Comparison of ENCODE assay signal across 8 mouse cellular contexts in genomic region chr5:115300035-115300744, GRCm38 (mm10). TPM values are rescaled to one million over a fixed set of nuclear protein-coding genes. Genes with fewer than 3 reads are reported as not detected.
A peak's percentile ranks its signal among the peaks of the same experiment; 100 is the strongest.
DNase-seq lines count a peak whose midpoint lies in the region; ATAC-seq lines count a peak whose summit lies in the region.

No protein-coding gene starts in this region.

- peak overlapping the region; percentile 83 for H3K4me3 ChIP-seq in forebrain, embryonic 11.5 days (ENCODE audit: low read depth, low read length)
- H3K4me3 ChIP-seq in heart, embryonic 16.5 days (ENCODE audit: low read length), result peak overlapping the region; percentile 88
- H3K4me3 ChIP-seq in liver, embryonic 16.5 days (ENCODE audit: low read depth, low read length), result peak overlapping the region; percentile 89
- H3K4me3 ChIP-seq in neural tube, embryonic 15.5 days (replicated peaks), result peak overlapping the region; percentile 82

- H3K27me3 ChIP-seq in forebrain, embryonic 11.5 days (ENCODE audit: control insufficient read depth, insufficient read depth, low read length), result peaks cover 4% of the 10 kb centered on the region; the same call in 1 of the 2 replicates
- H3K27me3 ChIP-seq in heart, embryonic 16.5 days (ENCODE audit: control insufficient read depth, insufficient read depth, low read length), result no peaks in the 10 kb centered on the region
- no peaks in the 10 kb centered on the region for H3K27me3 ChIP-seq in liver, embryonic 16.5 days (ENCODE audit: control insufficient read depth, insufficient read depth, low read depth, low read length)
- no peaks in the 10 kb centered on the region for H3K27me3 ChIP-seq in neural tube, embryonic 15.5 days (replicated peaks)

- peak overlapping the region; percentile 66 for H3K4me2 ChIP-seq in forebrain, embryonic 11.5 days (ENCODE audit: low read depth, low read length, severe bottlenecking)
- peak overlapping the region; percentile 79 for H3K4me2 ChIP-seq in heart, embryonic 16.5 days (ENCODE audit: low read depth, low read length)
- peak overlapping the region; percentile 83 for H3K4me2 ChIP-seq in liver, embryonic 16.5 days (ENCODE audit: low read depth, low read length)
- peak overlapping the region; percentile 70 for H3K4me2 ChIP-seq in neural tube, embryonic 15.5 days

- under 1% methylated on average over 45 of the region's 46 CpGs for WGBS in forebrain, embryonic 11.5 days
- under 1% methylated on average over 45 of the region's 46 CpGs for WGBS in heart, embryonic 16.5 days
- WGBS in liver, embryonic 16.5 days (ENCODE audit: insufficient replicate concordance), result under 1% methylated on average over 46 of the region's 46 CpGs
- under 1% methylated on average over 46 of the region's 46 CpGs for WGBS in neural tube, embryonic 15.5 days

- H3K4me1 ChIP-seq in forebrain, embryonic 11.5 days (replicated peaks; ENCODE audit: control insufficient read depth, insufficient read depth, low read length), result peaks cover 21% of the 10 kb centered on the region; the same call in 1 of the 2 replicates
- peaks cover 24% of the 10 kb centered on the region for H3K4me1 ChIP-seq in heart, embryonic 16.5 days (ENCODE audit: control insufficient read depth, insufficient read depth, low read length)
- H3K4me1 ChIP-seq in liver, embryonic 16.5 days (ENCODE audit: control insufficient read depth, low read depth, low read length), result peaks cover 41% of the 10 kb centered on the region
- H3K4me1 ChIP-seq in neural tube, embryonic 15.5 days, result peaks cover 34% of the 10 kb centered on the region

- peak overlapping the region; percentile 85 for H3K27ac ChIP-seq in forebrain, embryonic 11.5 days (ENCODE audit: low read depth, low read length)
- peak overlapping the region; percentile 92 for H3K27ac ChIP-seq in heart, embryonic 16.5 days (ENCODE audit: low read length)
- peak overlapping the region; percentile 91 for H3K27ac ChIP-seq in liver, embryonic 16.5 days (ENCODE audit: low read length)
- H3K27ac ChIP-seq in neural tube, embryonic 15.5 days (replicated peaks), result peak overlapping the region; percentile 93

- H3K9ac ChIP-seq in forebrain, embryonic 11.5 days (ENCODE audit: low read length), result peak overlapping the region; percentile 89
- H3K9ac ChIP-seq in heart, embryonic 16.5 days (ENCODE audit: low read length), result peak overlapping the region; percentile 90
- peak overlapping the region; percentile 87 for H3K9ac ChIP-seq in liver, embryonic 16.5 days (ENCODE audit: low read depth, low read length)
- H3K9ac ChIP-seq in neural tube, embryonic 15.5 days (replicated peaks), result peak overlapping the region; percentile 88

- H3K36me3 ChIP-seq in forebrain, embryonic 11.5 days (ENCODE audit: control insufficient read depth, insufficient read depth, low read length), result peaks cover 8% of the 10 kb centered on the region
- peaks cover 32% of the 10 kb centered on the region for H3K36me3 ChIP-seq in heart, embryonic 16.5 days (ENCODE audit: control insufficient read depth, insufficient read depth)
- H3K36me3 ChIP-seq in liver, embryonic 16.5 days (ENCODE audit: control insufficient read depth, insufficient read depth), result peaks cover 32% of the 10 kb centered on the region
- H3K36me3 ChIP-seq in neural tube, embryonic 15.5 days, result peaks cover 35% of the 10 kb centered on the region

- peak; percentile 25 for ATAC-seq in forebrain, embryonic 11.5 days (replicated peaks; ENCODE audit: low FRiP score)
- peak; percentile 16 for ATAC-seq in heart, embryonic 16.5 days (replicated peaks; ENCODE audit: extremely low read depth, insufficient read depth, low FRiP score)
- peak; percentile 1 for ATAC-seq in liver, embryonic 16.5 days (ENCODE audit: low read depth)
- peak; percentile 62 for ATAC-seq in neural tube, embryonic 15.5 days (ENCODE audit: low FRiP score)
- ATAC-seq in megakaryocyte-erythroid progenitor cell, adult 5-6 weeks (replicated peaks; ENCODE audit: low FRiP score, low TSS enrichment, poor library complexity, severe bottlenecking), result no peak

- peak; percentile 92 for DNase-seq in Muller cell, postnatal 12 days (ENCODE audit: inconsistent ontology term)
- peak; percentile 34 for DNase-seq in c-Kit-negative CD71-positive TER-119-positive erythroid progenitor cells, embryonic 14.5 days (ENCODE audit: low read depth, low spot score)
- peak; percentile 81 for DNase-seq in forebrain, embryonic 11.5 days (ENCODE audit: low spot score)
- DNase-seq in kidney, postnatal 14 days, result peak; percentile 75

- H3K9me3 ChIP-seq in forebrain, embryonic 11.5 days (ENCODE audit: control insufficient read depth, low read length), result no peaks in the 10 kb centered on the region
- H3K9me3 ChIP-seq in heart, embryonic 16.5 days (replicated peaks; ENCODE audit: control insufficient read depth, low read length), result no peaks in the 10 kb centered on the region
- no peaks in the 10 kb centered on the region for H3K9me3 ChIP-seq in liver, embryonic 16.5 days (replicated peaks; ENCODE audit: control insufficient read depth, low read length)
- H3K9me3 ChIP-seq in neural tube, embryonic 15.5 days (replicated peaks), result no peaks in the 10 kb centered on the region

RNA-seq across cellular contexts. Expression of gene Dynll1, which starts 0.6 kb away (rescaled TPM):
- 1,518 and 1,534 TPM in 2 replicates for polyA plus RNA-seq in forebrain, embryonic 11.5 days (2014; fragmentation: Nextera tagmentation; extraction: Ambion mirVana)
- 1,055 and 1,099 TPM in 2 replicates for polyA plus RNA-seq in heart, embryonic 16.5 days (2015; fragmentation: Nextera tagmentation; extraction: Ambion mirVana)
- 470 and 491 TPM in 2 replicates for polyA plus RNA-seq in liver, embryonic 16.5 days (2015; fragmentation: Nextera tagmentation; extraction: Ambion mirVana)
- 1,284 and 1,328 TPM in 2 replicates for polyA plus RNA-seq in neural tube, embryonic 15.5 days (2015; fragmentation: Nextera tagmentation; extraction: Ambion mirVana)
- 550 and 746 TPM in 2 replicates for total RNA-seq in megakaryocyte-erythroid progenitor cell, adult 5-6 weeks (2014; fragmentation: Nextera tagmentation)
- total RNA-seq in megakaryocyte-erythroid progenitor cell, adult 5-6 weeks (2017), result 379 and 555 TPM in 2 replicates

RNA-seq across cellular contexts. Expression of gene Coq5, which starts 20.7 kb away (rescaled TPM):
- 57.1 and 58.2 TPM in 2 replicates for polyA plus RNA-seq in forebrain, embryonic 11.5 days (2014; fragmentation: Nextera tagmentation; extraction: Ambion mirVana)
- polyA plus RNA-seq in heart, embryonic 16.5 days (2015; fragmentation: Nextera tagmentation; extraction: Ambion mirVana), result 91.0 and 95.7 TPM in 2 replicates
- 25.2 and 26.7 TPM in 2 replicates for polyA plus RNA-seq in liver, embryonic 16.5 days (2015; fragmentation: Nextera tagmentation; extraction: Ambion mirVana)
- 63.7 and 64.6 TPM in 2 replicates for polyA plus RNA-seq in neural tube, embryonic 15.5 days (2015; fragmentation: Nextera tagmentation; extraction: Ambion mirVana)
- 23.0 and 35.5 TPM in 2 replicates for total RNA-seq in megakaryocyte-erythroid progenitor cell, adult 5-6 weeks (2014; fragmentation: Nextera tagmentation)
- total RNA-seq in megakaryocyte-erythroid progenitor cell, adult 5-6 weeks (2017), result 71.1 and 78.6 TPM in 2 replicates

RNA-seq across cellular contexts. Expression of gene Srsf9, which starts 26.8 kb away (rescaled TPM):
- polyA plus RNA-seq in forebrain, embryonic 11.5 days (2014; fragmentation: Nextera tagmentation; extraction: Ambion mirVana), result 373 and 388 TPM in 2 replicates
- 94.3 and 131 TPM in 2 replicates for polyA plus RNA-seq in heart, embryonic 16.5 days (2015; fragmentation: Nextera tagmentation; extraction: Ambion mirVana)
- 59.2 and 64.0 TPM in 2 replicates for polyA plus RNA-seq in liver, embryonic 16.5 days (2015; fragmentation: Nextera tagmentation; extraction: Ambion mirVana)
- 138 and 154 TPM in 2 replicates for polyA plus RNA-seq in neural tube, embryonic 15.5 days (2015; fragmentation: Nextera tagmentation; extraction: Ambion mirVana)
- total RNA-seq in megakaryocyte-erythroid progenitor cell, adult 5-6 weeks (2014; fragmentation: Nextera tagmentation), result 74.7 and 96.0 TPM in 2 replicates
- 61.6 and 108 TPM in 2 replicates for total RNA-seq in megakaryocyte-erythroid progenitor cell, adult 5-6 weeks (2017)

RNA-seq across cellular contexts. Expression of gene Rnf10, which starts 27.5 kb away (rescaled TPM):
- 109 and 110 TPM in 2 replicates for polyA plus RNA-seq in forebrain, embryonic 11.5 days (2014; fragmentation: Nextera tagmentation; extraction: Ambion mirVana)
- polyA plus RNA-seq in heart, embryonic 16.5 days (2015; fragmentation: Nextera tagmentation; extraction: Ambion mirVana), result 126 and 133 TPM in 2 replicates
- 111 and 137 TPM in 2 replicates for polyA plus RNA-seq in liver, embryonic 16.5 days (2015; fragmentation: Nextera tagmentation; extraction: Ambion mirVana)
- 171 and 197 TPM in 2 replicates for polyA plus RNA-seq in neural tube, embryonic 15.5 days (2015; fragmentation: Nextera tagmentation; extraction: Ambion mirVana)
- total RNA-seq in megakaryocyte-erythroid progenitor cell, adult 5-6 weeks (2014; fragmentation: Nextera tagmentation), result 47.4 and 71.5 TPM in 2 replicates
- 35.9 and 36.9 TPM in 2 replicates for total RNA-seq in megakaryocyte-erythroid progenitor cell, adult 5-6 weeks (2017)

RNA-seq across cellular contexts. Expression of gene Gatc, which starts 40.8 kb away (rescaled TPM):
- polyA plus RNA-seq in forebrain, embryonic 11.5 days (2014; fragmentation: Nextera tagmentation; extraction: Ambion mirVana), result 51.5 and 51.6 TPM in 2 replicates
- 22.4 and 24.6 TPM in 2 replicates for polyA plus RNA-seq in heart, embryonic 16.5 days (2015; fragmentation: Nextera tagmentation; extraction: Ambion mirVana)
- 10.1 and 13.4 TPM in 2 replicates for polyA plus RNA-seq in liver, embryonic 16.5 days (2015; fragmentation: Nextera tagmentation; extraction: Ambion mirVana)
- 32.2 and 37.0 TPM in 2 replicates for polyA plus RNA-seq in neural tube, embryonic 15.5 days (2015; fragmentation: Nextera tagmentation; extraction: Ambion mirVana)
- total RNA-seq in megakaryocyte-erythroid progenitor cell, adult 5-6 weeks (2014; fragmentation: Nextera tagmentation), result 31.0 and 41.1 TPM in 2 replicates
- 13.6 and 18.6 TPM in 2 replicates for total RNA-seq in megakaryocyte-erythroid progenitor cell, adult 5-6 weeks (2017)

Comparison
In these comparisons a context has a peak if more than half of its experiments do, and no peak if none do; other contexts are left out.
1. DNase-seq: peak in every context shown above with its lines; median percentile 92 in Muller cell, postnatal 12 days; 81 in forebrain, embryonic 11.5 days; 75 in kidney, postnatal 14 days; 34 in c-Kit-negative CD71-positive TER-119-positive erythroid progenitor cells, embryonic 14.5 days.